Mouse (Mus musculus): ENCODE data around the gene 4930568D16Rik. TPM values are rescaled to one million over a fixed set of nuclear protein-coding genes. Genes with fewer than 3 reads are reported as not detected.
A peak's percentile ranks its signal among the peaks of the same experiment; 100 is the strongest.

Gene 4930568D16Rik
- not detected for total RNA-seq (2021)
- long read RNA-seq, experiment 1: 0 reads
- long read RNA-seq, experiment 2: 0 reads

- DNase-seq (ENCODE audit: low spot score in 2 of 2): no peak
Measured at GRCm38 (mm10) chr2:35367629-35368028, at the start of gene 4930568D16Rik. Gene 4930568D16Rik (minus strand): TSS chr2:35367729.

- DNase-seq (ENCODE audit: low spot score in 2 of 2): no peak
Measured at GRCm38 (mm10) chr2:35417231-35417630, 49.7 kb upstream of the 4930568D16Rik start.

- DNase-seq (ENCODE audit: low spot score in 2 of 2): no peak
Measured at GRCm38 (mm10) chr2:35416473-35416872, 48.9 kb upstream of the 4930568D16Rik start.

GRCm38 (mm10) chr2:35412810-35413209, 45.3 kb upstream of the 4930568D16Rik start:
- DNase-seq (ENCODE audit: low spot score in 2 of 2): no peak

- DNase-seq (ENCODE audit: low spot score in 2 of 2): no peak
Measured at GRCm38 (mm10) chr2:35412246-35412645, 44.7 kb upstream of the 4930568D16Rik start.

GRCm38 (mm10) chr2:35411640-35412190, 44.2 kb upstream of the 4930568D16Rik start:
- DNase-seq (ENCODE audit: low spot score in 2 of 2): no peak

- DNase-seq (ENCODE audit: low spot score in 2 of 2): no peak
Measured at GRCm38 (mm10) chr2:35409466-35409865, 41.9 kb upstream of the 4930568D16Rik start.

- no peak for DNase-seq (ENCODE audit: low spot score in 2 of 2)
Measured at GRCm38 (mm10) chr2:35408409-35409110, 41.0 kb upstream of the 4930568D16Rik start.

- peak in 1 of 2 experiments; percentile 11 for DNase-seq (ENCODE audit: low spot score in 2 of 2)
Measured at GRCm38 (mm10) chr2:35407878-35408277, 40.3 kb upstream of the 4930568D16Rik start.

GRCm38 (mm10) chr2:35407266-35407665, 39.7 kb upstream of the 4930568D16Rik start:
- DNase-seq (ENCODE audit: low spot score in 2 of 2): no peak

GRCm38 (mm10) chr2:35406611-35407010, 39.1 kb upstream of the 4930568D16Rik start:
- no peak for DNase-seq (ENCODE audit: low spot score in 2 of 2)

- no peak for DNase-seq (ENCODE audit: low spot score in 2 of 2)
Measured at GRCm38 (mm10) chr2:35402391-35402790, 34.9 kb upstream of the 4930568D16Rik start.

- DNase-seq (ENCODE audit: low spot score in 2 of 2): no peak
Measured at GRCm38 (mm10) chr2:35400739-35401138, 33.2 kb upstream of the 4930568D16Rik start.

- DNase-seq (ENCODE audit: low spot score in 2 of 2): peak in 1 of 2 experiments; percentile 8
Measured at GRCm38 (mm10) chr2:35398184-35398828, 30.8 kb upstream of the 4930568D16Rik start.

GRCm38 (mm10) chr2:35397590-35398173, 30.2 kb upstream of the 4930568D16Rik start:
- DNase-seq (ENCODE audit: low spot score in 2 of 2): peak; percentile 71 to 72

GRCm38 (mm10) chr2:35397096-35397495, 29.6 kb upstream of the 4930568D16Rik start, which contains the start of gene 4930402F06Rik:
Gene 4930402F06Rik (minus strand): TSS chr2:35397175.
- DNase-seq (ENCODE audit: low spot score in 2 of 2): peak; percentile 46 to 50

GRCm38 (mm10) chr2:35385441-35385871, 17.9 kb upstream of the 4930568D16Rik start:
- no peak for DNase-seq (ENCODE audit: low spot score in 2 of 2)

GRCm38 (mm10) chr2:35379306-35379705, 11.8 kb upstream of the 4930568D16Rik start:
- DNase-seq (ENCODE audit: low spot score in 2 of 2): no peak

GRCm38 (mm10) chr2:35377600-35377999, 10.1 kb upstream of the 4930568D16Rik start:
- DNase-seq (ENCODE audit: low spot score in 2 of 2): no peak

- DNase-seq (ENCODE audit: low spot score in 2 of 2): no peak
Measured at GRCm38 (mm10) chr2:35373003-35373402, 5.5 kb upstream of the 4930568D16Rik start.

GRCm38 (mm10) chr2:35370686-35371085, 3.2 kb upstream of the 4930568D16Rik start:
- DNase-seq (ENCODE audit: low spot score in 2 of 2): no peak

- DNase-seq (ENCODE audit: low spot score in 2 of 2): no peak
Measured at GRCm38 (mm10) chr2:35349184-35349583, 18.3 kb downstream of the 4930568D16Rik start.
